Mouse (Mus musculus): ENCODE measurements at regions not wholly inside any gene's neighbourhood (a gene's known extent, or its start where the extent isn't known, plus 50 kb on each side); places are given as distances from the start of the nearest gene placed in this dataset.
"Not testable (repeated sequence)": the region's sequence is repeated elsewhere in the genome, so short reads cannot be mapped to it uniquely, and the experiment has no call there.

DNA sequence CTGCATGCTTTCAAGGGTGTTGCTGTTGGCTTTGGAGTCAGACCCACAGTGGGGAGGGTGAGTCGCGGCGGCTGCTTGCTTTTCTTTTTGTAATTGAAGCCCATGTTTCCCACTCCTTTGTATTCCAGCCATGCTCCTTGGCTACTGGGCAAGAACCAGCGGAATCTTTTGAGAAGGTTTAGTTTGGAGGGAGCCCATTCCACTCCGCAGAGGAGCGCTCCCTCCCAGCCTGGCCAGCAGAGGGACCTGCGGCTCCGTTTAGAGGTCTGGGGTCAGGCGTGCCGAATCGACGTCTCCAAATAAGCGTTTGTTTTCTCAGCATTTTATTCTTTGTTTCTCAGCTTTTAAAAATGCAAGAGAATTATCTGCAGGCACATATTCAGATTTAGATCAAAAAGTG lies 149.6 kb upstream of the Ttc29 start:
- 8% methylated on average over 13 of the region's 13 CpGs for WGBS
- Histone ChIP-seq H3K4me1 (ENCODE audit: control insufficient read depth, insufficient read depth, insufficient read length, low read length) (no peaks in the 10 kb centered on the region), H3K4me3 (ENCODE audit: low read depth, low read length) (no peak overlapping the region)

DNA sequence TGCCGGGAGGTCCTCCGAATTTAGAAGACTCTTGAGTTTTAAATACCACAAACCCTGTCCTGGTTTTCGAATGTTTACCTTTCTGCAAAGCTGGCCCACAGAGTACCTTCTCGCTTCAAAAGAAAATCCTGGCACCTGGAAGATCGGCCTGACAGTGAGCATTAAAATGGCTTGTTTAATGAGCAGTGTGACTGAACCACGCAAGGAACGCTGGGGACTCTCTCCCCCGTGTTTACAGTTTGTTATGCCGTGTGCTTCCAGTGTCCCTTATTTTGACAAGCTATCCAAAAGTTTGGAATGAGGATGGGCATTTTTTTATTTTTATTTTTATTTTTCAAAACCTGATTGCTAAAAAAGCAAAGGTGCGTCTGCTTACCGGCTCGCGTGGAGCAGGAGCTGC lies 148.9 kb upstream of the Ttc29 start:
- WGBS = 29% methylated on average over 13 of the region's 13 CpGs
- Histone ChIP-seq H3K4me1 (ENCODE audit: control insufficient read depth, insufficient read depth, insufficient read length, low read length) (no peaks in the 10 kb centered on the region), H3K27me3 (ENCODE audit: control insufficient read depth, insufficient read depth, low read length) (peaks cover 6% of the 10 kb centered on the region; the same call in 1 of the 2 replicates), H3K27ac (ENCODE audit: insufficient read depth, low read depth, low read length) (no peak overlapping the region), H3K4me3 (ENCODE audit: low read depth, low read length) (no peak overlapping the region), H3K36me3 (ENCODE audit: control insufficient read depth, insufficient read depth, low read length) (no peaks in the 10 kb centered on the region)
- no peak for TF ChIP-seq POLR2A (IDR thresholded peaks at IDR 0.05; ENCODE audit: low read depth, low read length)
- TF ChIP-seq CTCF (IDR thresholded peaks at IDR 0.05; ENCODE audit: extremely low read depth, insufficient read length, insufficient replicate concordance, low read depth, low read length) = no peak

More for the DNA sequence above, 149.6 kb upstream of the Ttc29 start:
- TF ChIP-seq POLR2A (IDR thresholded peaks at IDR 0.05; ENCODE audit: low read depth, low read length) (no peak), CTCF (IDR thresholded peaks at IDR 0.05; ENCODE audit: extremely low read depth, insufficient read length, insufficient replicate concordance, low read depth, low read length) (peak; percentile 40; the same call in 1 of the 2 replicates)
- Histone ChIP-seq H3K27me3 (ENCODE audit: control insufficient read depth, insufficient read depth, low read length) (peaks cover 6% of the 10 kb centered on the region; the same call in 1 of the 2 replicates), H3K27ac (ENCODE audit: insufficient read depth, low read depth, low read length) (no peak overlapping the region), H3K36me3 (ENCODE audit: control insufficient read depth, insufficient read depth, low read length) (no peaks in the 10 kb centered on the region)

DNA sequence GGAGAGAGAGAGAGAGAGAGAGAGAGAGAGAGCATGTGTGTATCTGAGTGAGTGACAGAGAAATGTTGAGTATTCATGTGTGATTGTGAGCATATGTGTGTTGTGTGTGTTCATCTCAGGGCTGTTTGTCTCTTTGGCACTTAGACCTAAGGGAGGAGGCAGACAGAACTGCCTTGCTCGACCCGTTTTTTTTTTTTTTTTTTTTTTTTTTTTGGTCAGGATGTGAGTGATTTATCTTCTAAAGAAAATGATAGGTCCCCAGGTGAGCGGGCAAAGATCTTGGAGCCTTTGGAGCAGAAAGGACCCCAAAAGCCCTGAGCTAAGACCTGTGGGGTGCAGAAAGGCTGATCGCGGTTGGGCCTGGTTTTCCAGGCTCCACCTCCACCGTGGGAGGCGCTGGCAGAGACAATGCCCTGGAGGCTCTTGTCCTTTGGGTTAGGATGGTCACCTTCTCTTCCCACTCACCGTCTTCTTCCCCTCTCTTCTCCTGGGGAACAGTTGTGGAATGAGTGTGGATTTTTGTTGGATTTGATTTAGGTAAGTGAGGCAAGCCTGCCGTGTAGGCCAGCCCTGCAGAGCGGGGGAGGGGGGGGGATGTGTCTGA lies 147.1 kb upstream of the Ttc29 start:
- no peaks in the 10 kb centered on the region for H3K4me1 ChIP-seq (ENCODE audit: control insufficient read depth, insufficient read depth, insufficient read length, low read length)
- TF ChIP-seq CTCF (IDR thresholded peaks at IDR 0.05; ENCODE audit: extremely low read depth, insufficient read length, insufficient replicate concordance, low read depth, low read length) (no peak), POLR2A (IDR thresholded peaks at IDR 0.05; ENCODE audit: low read depth, low read length) (no peak)
- H3K27me3 ChIP-seq (ENCODE audit: control insufficient read depth, insufficient read depth, low read length) = peaks cover 6% of the 10 kb centered on the region; the same call in 1 of the 2 replicates
- no peaks in the 10 kb centered on the region for H3K36me3 ChIP-seq (ENCODE audit: control insufficient read depth, insufficient read depth, low read length)
- no peak overlapping the region for H3K27ac ChIP-seq (ENCODE audit: insufficient read depth, low read depth, low read length)
- WGBS = 52% methylated on average over 10 of the region's 10 CpGs
- no peak overlapping the region for H3K4me3 ChIP-seq (ENCODE audit: low read depth, low read length)

DNA sequence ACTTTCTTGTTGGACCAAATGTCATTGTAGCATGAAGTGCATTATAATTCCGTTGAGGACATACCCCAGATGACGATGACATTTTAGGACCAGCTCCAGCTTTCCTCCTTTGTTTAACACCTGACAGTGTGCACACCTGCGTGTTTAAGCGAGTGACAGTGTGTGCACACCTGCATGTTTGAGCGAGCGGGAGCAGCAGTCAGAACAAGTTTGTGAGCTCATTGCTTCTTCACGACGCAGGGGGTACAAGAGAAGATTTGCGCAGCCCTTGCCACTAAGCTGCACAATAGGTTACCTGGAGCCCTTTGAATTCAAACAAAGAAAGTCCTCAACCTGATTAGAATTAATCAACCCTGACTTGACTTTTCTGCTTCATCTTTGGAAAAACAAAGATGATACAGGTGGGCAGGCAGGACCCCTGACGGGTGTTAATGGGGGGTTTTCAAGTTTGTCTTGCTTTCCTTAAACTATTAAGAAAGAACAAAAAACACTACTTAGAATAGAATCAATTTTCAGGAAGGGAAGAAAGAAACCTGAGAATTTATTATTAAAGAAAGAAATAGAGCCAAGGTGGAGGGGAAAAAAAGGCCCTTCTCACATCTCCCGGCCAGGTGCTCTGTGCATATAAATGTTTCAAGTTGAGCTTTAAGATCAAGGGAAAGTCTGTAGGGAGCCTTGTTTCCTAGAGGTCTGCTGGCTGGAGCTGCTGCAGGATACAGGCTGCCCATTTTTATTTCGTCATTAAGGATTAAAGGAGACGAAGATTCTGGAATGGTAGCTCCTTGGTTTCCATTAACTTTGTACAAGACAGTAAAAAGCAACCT lies 144.8 kb upstream of the Ttc29 start:
- Histone ChIP-seq H3K4me3 (ENCODE audit: low read depth, low read length) (no peak overlapping the region), H3K27ac (ENCODE audit: insufficient read depth, low read depth, low read length) (no peak overlapping the region), H3K36me3 (ENCODE audit: control insufficient read depth, insufficient read depth, low read length) (no peaks in the 10 kb centered on the region), H3K27me3 (ENCODE audit: control insufficient read depth, insufficient read depth, low read length) (peaks cover 6% of the 10 kb centered on the region; the same call in 1 of the 2 replicates), H3K4me1 (ENCODE audit: control insufficient read depth, insufficient read depth, insufficient read length, low read length) (no peaks in the 10 kb centered on the region)
- WGBS = 40% methylated on average over 13 of the region's 13 CpGs
- TF ChIP-seq CTCF (IDR thresholded peaks at IDR 0.05; ENCODE audit: extremely low read depth, insufficient read length, insufficient replicate concordance, low read depth, low read length) = no peak
- no peak for TF ChIP-seq POLR2A (IDR thresholded peaks at IDR 0.05; ENCODE audit: low read depth, low read length)

DNA sequence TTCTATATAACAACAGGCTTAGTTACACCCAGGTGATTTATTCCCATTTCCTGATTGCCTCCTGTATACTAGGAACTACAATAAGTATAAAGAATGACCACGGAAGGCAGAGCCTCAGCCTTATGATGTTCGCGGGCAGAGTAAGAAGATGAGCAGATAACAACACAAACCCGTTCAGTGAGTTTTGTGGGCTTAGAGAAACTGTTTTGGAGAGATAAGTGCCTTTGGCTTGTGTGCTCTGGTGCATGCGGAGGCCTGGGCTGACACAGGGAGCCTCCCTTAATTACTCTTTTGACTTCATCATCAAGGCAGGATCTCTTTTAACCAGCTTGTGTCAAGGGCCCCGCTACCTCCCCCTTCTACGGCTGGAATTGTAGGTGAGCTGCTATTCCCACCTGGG lies 139.3 kb upstream of the Ttc29 start:
- no peak for TF ChIP-seq CTCF (IDR thresholded peaks at IDR 0.05; ENCODE audit: extremely low read depth, insufficient read length, insufficient replicate concordance, low read depth, low read length)
- TF ChIP-seq POLR2A (IDR thresholded peaks at IDR 0.05; ENCODE audit: low read depth, low read length) = no peak
- no peak overlapping the region for H3K4me3 ChIP-seq (ENCODE audit: low read depth, low read length)
- 44% methylated on average over 7 of the region's 7 CpGs for WGBS
- H3K27ac ChIP-seq (ENCODE audit: insufficient read depth, low read depth, low read length) = no peak overlapping the region
- H3K36me3 ChIP-seq (ENCODE audit: control insufficient read depth, insufficient read depth, low read length) = no peaks in the 10 kb centered on the region
- no peaks in the 10 kb centered on the region for H3K4me1 ChIP-seq (ENCODE audit: control insufficient read depth, insufficient read depth, insufficient read length, low read length)
- no peaks in the 10 kb centered on the region for H3K27me3 ChIP-seq (ENCODE audit: control insufficient read depth, insufficient read depth, low read length)

DNA sequence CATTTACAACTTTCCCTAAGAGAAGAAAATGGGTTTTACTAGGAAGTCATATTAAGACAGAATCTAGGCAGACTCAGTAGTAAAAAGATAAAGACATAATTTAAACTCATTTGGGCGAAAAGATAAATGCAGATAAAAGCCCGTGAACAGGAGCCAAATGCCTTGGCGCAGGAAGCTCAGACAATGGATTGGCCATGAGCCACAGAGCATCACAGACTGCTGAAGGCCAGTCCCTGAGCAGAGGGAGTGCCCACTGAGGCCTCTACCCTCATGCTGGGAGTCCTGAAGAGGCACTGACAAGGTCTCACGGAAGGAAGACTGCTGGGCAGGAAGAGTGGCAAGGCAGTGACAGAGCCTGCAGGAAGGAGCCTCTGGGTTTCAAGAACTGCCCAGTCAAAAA lies 136.0 kb upstream of the Ttc29 start:
- WGBS = 13% methylated on average over 4 of the region's 4 CpGs
- TF ChIP-seq CTCF (IDR thresholded peaks at IDR 0.05; ENCODE audit: extremely low read depth, insufficient read length, insufficient replicate concordance, low read depth, low read length) = no peak
- TF ChIP-seq POLR2A (IDR thresholded peaks at IDR 0.05; ENCODE audit: low read depth, low read length) = no peak
- Histone ChIP-seq H3K36me3 (ENCODE audit: control insufficient read depth, insufficient read depth, low read length) (no peaks in the 10 kb centered on the region), H3K27me3 (ENCODE audit: control insufficient read depth, insufficient read depth, low read length) (no peaks in the 10 kb centered on the region), H3K4me1 (ENCODE audit: control insufficient read depth, insufficient read depth, insufficient read length, low read length) (no peaks in the 10 kb centered on the region), H3K4me3 (ENCODE audit: low read depth, low read length) (no peak overlapping the region), H3K27ac (ENCODE audit: insufficient read depth, low read depth, low read length) (no peak overlapping the region)

DNA sequence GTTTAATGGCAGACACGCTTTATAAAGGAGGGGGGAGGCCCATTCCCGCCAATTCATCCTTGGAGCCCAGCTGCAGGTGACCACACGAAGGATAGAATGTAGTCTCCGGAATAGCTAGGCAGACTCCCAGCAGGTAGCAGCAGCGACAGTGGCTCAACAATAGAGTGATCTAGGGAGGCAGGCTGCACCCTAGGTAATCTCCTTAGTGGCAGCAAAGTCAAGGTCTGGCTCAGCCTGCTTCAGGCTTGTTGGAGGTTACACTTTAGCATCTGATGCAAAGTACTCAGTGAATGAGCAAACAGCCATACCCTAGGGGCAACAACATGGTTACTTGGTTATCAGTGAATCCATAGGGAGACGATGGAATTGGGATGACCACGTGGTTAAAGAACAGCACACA lies 131.7 kb upstream of the Ttc29 start:
- not testable (repeated sequence) for H3K36me3 ChIP-seq (ENCODE audit: control insufficient read depth, insufficient read depth, low read length); H3K27ac ChIP-seq (ENCODE audit: insufficient read depth, low read depth, low read length); H3K27me3 ChIP-seq (ENCODE audit: control insufficient read depth, insufficient read depth, low read length); H3K4me3 ChIP-seq (ENCODE audit: low read depth, low read length); H3K4me1 ChIP-seq (ENCODE audit: control insufficient read depth, insufficient read depth, insufficient read length, low read length)
- 51% methylated on average over 7 of the region's 7 CpGs for WGBS

Measured in small intestine, adult 2 months (tissue).